Mouse (Mus musculus) left cerebral cortex, adult 11 months (tissue): Measurements from ENCODE around the gene Timm29.
A peak's percentile ranks its signal among the peaks of the same experiment; 100 is the strongest.

Source experiments
- DNase-seq: peaks from one replicate; pipeline ENCODE4 v3.0.0; 2022; ENCODE audit warnings: low spot score

Timm29 gene

DNA sequence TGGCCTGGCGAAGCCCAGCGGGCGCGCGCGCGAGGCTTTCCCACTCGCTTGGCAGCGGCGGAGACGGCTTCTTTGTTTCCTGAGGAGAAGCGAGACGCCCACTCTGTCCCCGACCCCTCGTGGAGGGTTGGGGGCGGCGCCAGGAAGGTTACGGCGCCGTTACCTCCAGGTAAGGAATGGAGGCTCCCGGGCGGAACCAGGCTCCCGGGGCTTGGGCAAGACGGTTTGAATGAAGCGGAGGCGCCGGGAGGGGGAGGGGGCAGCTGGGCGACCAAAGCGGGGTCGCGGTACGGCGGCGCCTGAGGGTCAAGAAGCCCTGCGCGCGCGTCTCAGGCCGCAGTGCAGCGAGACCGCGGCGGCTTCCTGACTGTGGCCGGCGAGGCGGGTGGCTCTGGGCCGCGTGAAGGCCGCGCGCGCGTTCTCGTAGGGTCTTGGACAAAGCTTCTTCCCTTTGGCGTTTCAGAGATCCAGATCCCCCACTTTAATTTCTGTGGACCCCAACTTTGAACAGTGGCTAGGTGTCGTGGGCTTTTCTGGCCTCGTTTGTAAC, 23.8 kb downstream of the Timm29 start:
- peak; percentile 79 for DNase-seq

DNA sequence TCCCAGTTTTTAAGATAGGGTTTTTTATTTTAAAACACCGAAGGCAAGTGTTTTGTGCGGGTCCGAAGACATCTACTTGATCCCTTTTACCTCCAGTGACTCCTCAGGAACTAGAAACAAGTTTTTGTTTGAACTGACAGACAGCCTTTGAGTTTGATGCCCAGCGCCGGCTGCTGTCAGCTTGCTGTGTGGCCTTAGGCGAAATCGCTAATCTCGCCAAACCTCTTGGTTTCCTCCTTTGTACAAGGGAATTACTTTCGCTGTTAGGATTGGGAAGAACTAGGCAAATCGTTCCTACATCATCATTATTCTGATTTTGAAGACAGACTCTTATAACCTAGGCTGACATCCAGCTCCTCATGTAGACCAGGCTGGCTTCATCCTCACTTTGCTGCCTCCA, 24.5 kb downstream of the Timm29 start:
- no peak for DNase-seq

DNA sequence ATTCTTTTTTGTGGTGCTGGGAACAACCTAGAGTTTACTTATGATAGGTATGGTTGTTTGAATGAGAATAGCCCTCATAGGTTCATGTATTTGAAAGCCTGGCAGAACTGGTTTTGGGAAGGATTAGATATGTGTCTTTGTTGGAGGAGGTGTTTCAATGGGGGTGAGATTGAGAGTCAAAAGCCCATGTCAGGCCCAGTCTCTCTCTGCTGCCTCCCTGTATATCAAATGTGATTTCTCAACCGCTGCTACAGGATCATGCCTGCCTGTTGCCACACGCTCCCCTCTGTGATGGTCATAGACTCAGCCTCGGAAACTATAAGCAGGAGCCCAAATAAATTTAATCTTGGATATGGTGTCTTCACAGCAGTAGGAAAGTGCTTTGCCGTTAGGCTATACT, 27.7 kb downstream of the Timm29 start:
- DNase-seq, result no peak

DNA sequence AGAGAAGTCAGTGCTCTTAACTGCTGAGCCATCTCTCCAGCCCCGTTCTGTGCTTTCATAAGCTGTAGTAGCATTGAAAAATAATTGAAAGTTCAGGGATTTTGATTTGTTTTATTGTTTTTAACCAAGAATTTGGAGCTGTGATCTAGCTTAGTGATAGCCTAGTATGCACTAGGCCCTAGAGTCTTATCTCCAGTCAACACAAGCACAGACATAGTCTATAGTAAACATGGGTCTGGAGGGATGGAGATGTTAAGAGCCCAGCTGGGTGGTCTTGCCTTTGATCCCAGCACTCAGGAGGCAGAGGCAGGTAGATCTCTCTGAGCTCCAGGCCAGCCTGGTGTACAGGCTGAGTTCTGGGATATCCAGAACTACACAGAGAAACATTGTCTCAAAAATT, 30.2 kb downstream of the Timm29 start:
- no peak for DNase-seq

DNA sequence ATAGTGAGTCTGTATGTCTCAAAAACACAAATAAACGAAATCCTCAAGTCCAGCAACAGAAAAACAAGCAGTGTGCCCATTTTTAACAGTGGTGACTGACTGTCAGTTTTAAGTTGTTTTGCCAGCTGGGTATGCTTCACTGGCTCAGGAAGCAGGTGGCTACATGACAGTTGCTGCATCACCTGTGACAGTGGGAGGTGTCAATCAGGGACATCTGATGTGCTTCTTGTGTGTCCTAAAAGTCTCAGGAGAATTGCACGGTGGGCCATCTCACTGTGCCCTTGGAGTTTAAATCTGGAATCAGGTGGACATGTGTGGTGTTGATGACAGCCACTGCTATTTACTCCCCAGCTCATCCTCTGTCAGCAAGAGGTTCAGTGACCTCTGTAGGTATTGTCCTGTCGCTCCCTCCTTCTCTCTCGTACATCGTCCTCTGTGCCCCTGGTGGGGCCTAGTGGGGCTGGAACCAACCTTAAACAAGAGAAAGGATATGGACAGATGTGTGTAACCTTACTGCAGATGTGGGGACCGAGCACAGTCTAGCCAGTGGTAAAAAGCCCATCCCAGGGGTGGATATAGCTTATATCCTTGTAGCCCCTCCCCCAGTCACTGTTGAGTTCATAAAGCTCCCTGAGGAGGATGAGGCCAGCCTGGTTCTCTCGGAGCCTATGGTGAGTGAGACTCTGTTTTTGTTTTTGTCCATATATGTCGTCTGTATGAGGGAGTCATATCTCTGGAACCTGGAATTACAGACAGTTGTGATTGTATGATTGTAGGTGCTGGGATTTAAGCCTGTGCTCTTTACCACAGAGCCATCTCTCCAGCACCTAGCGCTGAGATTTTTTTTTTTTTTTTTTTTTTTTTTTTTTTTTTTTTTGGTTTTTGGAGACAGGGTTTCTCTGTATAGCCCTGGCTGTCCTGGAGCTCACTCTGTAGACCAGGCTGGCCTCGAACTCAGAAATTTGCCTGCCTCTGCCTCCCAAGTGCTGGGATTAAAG, 33.1 kb downstream of the Timm29 start:
- no peak for DNase-seq

DNA sequence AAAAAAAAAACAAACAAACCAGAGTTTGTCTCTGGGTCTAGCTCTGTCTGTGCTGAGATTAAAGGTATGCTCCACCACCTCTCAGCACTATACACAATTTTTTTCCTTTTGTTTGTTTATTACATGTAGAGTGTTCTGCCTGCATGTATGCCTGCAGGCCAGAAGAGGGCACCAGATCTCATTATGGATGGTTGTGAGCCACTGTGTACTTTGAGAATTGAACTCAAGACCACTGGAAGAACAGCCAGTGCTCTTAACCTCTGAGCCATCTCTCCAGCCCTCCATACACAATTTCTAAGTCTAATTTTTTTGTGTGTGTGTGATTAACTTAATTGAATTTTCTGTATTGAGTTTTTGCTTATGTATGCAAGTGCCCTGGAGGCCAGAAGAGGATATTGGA, 34.0 kb downstream of the Timm29 start:
- no peak for DNase-seq

DNA sequence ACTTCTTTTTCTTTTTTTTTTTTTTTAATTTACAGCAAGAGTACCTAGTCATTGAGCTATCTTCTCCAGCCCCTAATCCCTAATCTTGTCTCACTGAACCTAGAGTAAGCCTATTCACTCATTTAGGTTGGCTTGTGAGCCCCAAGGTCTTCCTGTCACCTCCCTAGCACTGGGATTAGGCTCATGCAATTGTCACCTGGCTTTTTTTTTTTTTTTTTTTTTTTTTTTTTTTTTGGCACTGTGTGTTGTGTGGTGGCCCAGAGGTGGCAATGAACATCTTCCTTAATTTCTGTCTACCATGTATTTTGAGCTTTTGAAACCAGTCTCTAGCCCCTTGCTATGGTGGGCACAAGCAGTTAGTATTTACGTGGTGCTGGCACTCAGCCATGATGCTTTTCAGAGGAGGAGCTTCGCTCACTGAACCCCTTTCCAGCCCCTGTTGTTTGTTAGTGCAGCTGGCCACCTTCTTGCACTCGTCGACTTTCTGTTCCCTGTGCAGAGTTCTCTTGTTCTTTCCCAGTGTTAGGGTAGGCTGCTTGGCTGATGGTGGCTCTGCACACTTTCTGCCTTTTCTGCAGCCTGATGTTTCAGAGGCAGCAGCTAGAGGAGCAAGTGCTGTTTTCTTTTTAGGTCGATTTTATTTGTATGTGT, 34.7 kb downstream of the Timm29 start:
- DNase-seq, result no peak

DNA sequence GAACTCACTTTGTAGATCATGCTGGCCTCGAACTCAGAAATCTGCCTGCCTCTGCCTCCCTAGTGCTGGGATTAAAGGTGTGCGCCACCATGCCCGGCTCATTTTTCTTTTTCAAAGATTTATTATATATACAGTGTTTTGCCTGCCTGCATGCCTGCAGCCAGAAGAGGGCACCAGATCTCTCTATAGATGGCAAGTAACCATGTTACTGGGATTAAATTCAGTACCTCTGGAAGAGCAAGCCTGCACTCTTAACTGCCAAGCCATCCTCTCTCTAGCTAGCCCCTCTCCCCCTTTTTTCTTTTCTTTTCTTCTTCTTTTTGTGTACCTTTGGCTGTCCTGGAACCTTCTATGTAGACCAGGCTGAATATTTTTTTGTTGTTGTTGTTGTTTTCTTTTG, 38.2 kb downstream of the Timm29 start:
- DNase-seq, result peak; percentile 31

DNA sequence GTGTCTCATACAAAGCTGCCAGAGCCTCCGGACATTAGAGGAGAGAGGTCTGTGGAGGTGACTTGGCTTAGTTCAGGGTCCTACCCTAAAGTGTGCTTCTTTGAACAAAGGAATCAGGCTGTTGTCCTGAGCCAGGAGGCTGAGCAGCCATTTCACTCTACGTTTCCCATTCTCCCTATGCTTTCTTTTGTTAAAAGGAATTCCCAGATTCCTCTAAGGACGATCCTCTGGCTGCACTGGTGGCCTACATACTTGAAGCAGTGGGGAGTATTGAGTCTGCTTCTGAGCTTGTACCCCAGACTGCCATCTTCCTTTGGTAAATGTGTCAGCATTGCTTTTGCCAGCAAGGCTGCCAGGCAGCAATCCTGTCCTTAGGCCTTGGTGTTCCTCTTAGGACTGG, 40.6 kb downstream of the Timm29 start:
- DNase-seq, result no peak

DNA sequence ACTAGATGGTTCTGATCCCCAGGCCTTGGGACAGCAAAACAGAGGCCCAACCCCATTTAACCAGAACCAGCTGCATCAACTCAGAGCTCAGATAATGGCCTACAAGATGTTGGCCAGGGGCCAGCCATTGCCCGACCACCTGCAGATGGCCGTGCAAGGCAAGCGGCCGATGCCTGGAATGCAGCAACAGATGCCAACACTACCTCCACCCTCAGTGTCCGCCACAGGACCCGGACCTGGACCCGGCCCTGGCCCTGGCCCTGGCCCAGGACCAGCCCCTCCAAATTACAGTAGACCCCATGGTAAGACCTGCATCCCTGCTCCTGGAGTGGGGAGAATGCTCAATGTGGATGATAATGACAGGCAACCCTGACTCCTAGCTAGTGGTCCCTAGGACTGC, 43.1 kb downstream of the Timm29 start:
- no peak for DNase-seq

DNA sequence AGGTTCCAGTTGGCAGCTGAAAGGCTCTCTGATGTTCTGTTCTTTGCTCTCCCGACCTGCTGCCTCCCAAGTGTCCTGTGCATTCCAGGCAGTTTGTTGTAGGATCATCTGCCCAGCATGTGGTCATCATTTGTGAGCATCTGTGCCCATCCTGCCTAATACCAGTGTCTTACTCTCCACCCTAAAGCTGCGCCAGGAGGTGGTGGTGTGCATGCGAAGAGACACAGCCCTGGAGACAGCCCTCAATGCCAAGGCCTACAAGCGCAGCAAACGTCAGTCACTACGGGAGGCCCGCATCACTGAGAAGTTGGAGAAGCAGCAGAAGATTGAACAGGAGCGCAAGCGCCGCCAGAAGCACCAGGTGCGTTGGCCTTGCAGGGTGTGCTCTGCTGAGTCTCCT, 46.5 kb downstream of the Timm29 start:
- no peak for DNase-seq
